Mouse (Mus musculus): Measurements from ENCODE around the gene Fam20a. TPM values are rescaled to one million over a fixed set of nuclear protein-coding genes. Genes with fewer than 3 reads are reported as not detected.

Fam20a gene
- polyA plus RNA-seq, 1 experiment, result 17.6 TPM

DNA sequence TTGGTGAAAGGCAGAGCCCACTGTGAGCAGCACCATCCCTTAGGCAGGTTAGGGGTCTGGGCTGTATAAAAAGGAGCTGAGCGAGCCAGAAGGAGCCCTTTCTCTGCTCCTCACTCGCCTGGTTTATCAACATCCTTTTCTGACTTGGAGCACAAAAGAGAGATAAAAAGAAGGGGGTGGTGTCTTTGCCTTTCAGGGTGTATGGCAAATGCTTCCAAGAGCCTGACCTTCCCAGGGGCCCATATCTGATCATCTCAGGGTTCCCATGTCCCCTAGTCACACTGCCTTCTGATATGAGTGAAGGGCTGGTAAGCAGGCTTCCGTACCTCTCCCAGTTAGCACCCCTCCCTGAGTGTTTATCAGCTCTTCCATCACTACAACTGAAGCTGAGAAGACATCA, 94.0 kb downstream of the Fam20a start:
- DNase-seq, result no peak
- H3K4me3 ChIP-seq (replicated peaks; ENCODE audit: extremely low read depth, low read depth, low read length), result no peak overlapping the region
- H3K4me1 ChIP-seq (ENCODE audit: control insufficient read depth, insufficient read depth, low read length), result no peaks in the 10 kb centered on the region
- TF ChIP-seq CTCF (IDR thresholded peaks at IDR 0.05; ENCODE audit: insufficient read depth, low read length) (no peak), POLR2A (IDR thresholded peaks at IDR 0.05; ENCODE audit: borderline replicate concordance, extremely low read depth, low read depth, low read length) (no peak)
- WGBS, result 85% methylated on average over 3 of the region's 3 CpGs

DNA sequence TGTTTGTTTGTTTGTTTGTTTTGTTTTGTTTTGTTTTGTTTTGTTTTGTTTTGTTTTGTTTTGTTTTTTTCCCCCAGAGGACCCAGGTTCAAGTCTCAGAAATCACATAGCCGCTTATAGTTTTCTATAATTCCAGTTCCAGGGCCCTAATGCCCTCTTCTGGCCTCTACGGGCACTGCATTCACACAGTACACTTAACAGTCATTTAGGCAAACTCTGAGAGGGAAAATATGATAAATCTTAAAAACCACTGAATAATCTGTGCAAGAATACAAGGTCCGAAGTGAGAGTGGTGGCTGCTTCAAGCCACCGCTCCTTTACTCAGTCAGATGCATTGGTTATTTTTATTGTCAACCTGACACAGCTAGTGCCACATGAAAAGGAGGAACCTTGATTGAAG, 94.4 kb downstream of the Fam20a start:
- WGBS, result 89% methylated on average over 4 of the region's 4 CpGs
- TF ChIP-seq POLR2A (IDR thresholded peaks at IDR 0.05; ENCODE audit: borderline replicate concordance, extremely low read depth, low read depth, low read length), result no peak
- TF ChIP-seq CTCF (IDR thresholded peaks at IDR 0.05; ENCODE audit: insufficient read depth, low read length), result peak; percentile 18; the same call in 1 of the 2 replicates
- Histone ChIP-seq H3K4me3 (replicated peaks; ENCODE audit: extremely low read depth, low read depth, low read length) (no peak overlapping the region), H3K4me1 (ENCODE audit: control insufficient read depth, insufficient read depth, low read length) (no peaks in the 10 kb centered on the region)
- no peak for DNase-seq

DNA sequence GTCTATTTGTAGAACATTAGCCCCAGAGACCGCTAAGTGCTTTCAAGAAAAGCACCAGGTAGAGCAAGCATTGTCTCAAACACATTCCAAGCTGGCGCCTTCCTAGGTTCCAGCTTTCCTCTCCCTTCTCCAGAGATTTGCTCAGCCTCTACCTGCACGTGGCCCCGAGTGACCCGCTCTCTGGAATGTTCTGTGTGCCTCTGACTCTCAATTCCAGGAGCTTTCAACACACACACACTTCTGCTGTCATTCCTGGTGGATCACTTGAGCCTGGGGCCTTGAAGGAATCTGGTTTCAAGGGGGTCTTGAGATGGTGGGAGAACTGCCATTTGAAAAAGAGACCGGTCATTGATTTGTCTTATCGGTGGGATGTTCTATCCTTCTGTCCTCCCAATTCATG, 98.8 kb downstream of the Fam20a start:
- TF ChIP-seq POLR2A (IDR thresholded peaks at IDR 0.05; ENCODE audit: borderline replicate concordance, extremely low read depth, low read depth, low read length) (no peak), CTCF (IDR thresholded peaks at IDR 0.05; ENCODE audit: insufficient read depth, low read length) (no peak)
- no peak for DNase-seq
- Histone ChIP-seq H3K4me3 (replicated peaks; ENCODE audit: extremely low read depth, low read depth, low read length) (no peak overlapping the region), H3K4me1 (ENCODE audit: control insufficient read depth, insufficient read depth, low read length) (no peaks in the 10 kb centered on the region)
- 69% methylated on average over 7 of the region's 7 CpGs for WGBS

DNA sequence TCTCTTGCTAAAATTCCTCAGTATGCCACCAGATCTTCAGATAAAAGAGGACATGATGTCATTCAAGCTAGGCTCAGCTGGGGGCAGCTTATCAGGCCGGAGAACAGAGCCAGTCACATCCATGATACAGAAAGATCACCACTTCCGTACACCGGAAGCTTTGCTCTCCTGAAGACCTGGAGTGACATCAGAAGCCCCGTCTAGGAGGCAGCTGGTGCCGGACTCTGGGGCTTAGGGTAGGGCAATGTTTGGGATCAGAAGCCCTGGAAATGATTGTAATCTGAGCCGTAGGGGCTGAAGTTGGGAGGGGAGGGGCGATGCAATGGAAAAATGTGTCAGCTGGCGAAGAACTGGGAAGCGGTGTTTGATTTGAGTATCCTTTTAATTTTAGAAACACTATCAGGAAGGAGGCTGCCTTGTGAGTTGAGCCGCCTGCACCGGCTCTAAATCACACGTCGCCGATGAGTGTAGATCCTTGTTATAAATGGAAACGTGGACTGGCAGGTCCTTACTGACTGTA, 99.5 kb downstream of the Fam20a start:
- Histone ChIP-seq H3K4me1 (ENCODE audit: control insufficient read depth, insufficient read depth, low read length) (no peaks in the 10 kb centered on the region), H3K4me3 (replicated peaks; ENCODE audit: extremely low read depth, low read depth, low read length) (no peak overlapping the region)
- TF ChIP-seq CTCF (IDR thresholded peaks at IDR 0.05; ENCODE audit: insufficient read depth, low read length) (no peak), POLR2A (IDR thresholded peaks at IDR 0.05; ENCODE audit: borderline replicate concordance, extremely low read depth, low read depth, low read length) (no peak)
- 10% methylated on average over 15 of the region's 15 CpGs for WGBS
- DNase-seq, result peak; percentile 9

DNA sequence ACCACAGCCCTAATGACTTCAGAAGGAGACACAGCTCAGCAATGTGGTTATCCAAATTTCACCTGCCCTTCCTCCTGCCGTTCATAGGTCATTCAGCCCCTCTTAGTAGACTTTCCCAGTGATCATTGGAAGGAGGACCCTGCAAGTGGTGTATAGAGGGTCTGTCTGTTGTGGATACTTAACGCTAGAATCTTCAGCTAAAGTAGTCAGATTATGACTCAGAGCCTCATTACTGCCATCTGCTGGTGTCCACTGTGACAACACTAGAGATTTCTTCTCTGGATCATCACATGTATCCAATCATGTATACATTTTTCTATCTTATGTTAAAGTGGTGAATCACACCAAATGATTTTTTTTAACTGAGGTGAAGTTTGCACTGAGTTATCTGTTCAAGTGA, 100.9 kb downstream of the Fam20a start:
- peak; percentile 41 for DNase-seq
- no peak overlapping the region for H3K4me3 ChIP-seq (replicated peaks; ENCODE audit: extremely low read depth, low read depth, low read length)
- H3K4me1 ChIP-seq (ENCODE audit: control insufficient read depth, insufficient read depth, low read length), result peaks cover 4% of the 10 kb centered on the region; the same call in 1 of the 2 replicates
- WGBS, result 8% methylated on average over 2 of the region's 2 CpGs
- no peak for TF ChIP-seq POLR2A (IDR thresholded peaks at IDR 0.05; ENCODE audit: borderline replicate concordance, extremely low read depth, low read depth, low read length)
- TF ChIP-seq CTCF (IDR thresholded peaks at IDR 0.05; ENCODE audit: insufficient read depth, low read length), result peak; percentile 37; the same call in 1 of the 2 replicates

DNA sequence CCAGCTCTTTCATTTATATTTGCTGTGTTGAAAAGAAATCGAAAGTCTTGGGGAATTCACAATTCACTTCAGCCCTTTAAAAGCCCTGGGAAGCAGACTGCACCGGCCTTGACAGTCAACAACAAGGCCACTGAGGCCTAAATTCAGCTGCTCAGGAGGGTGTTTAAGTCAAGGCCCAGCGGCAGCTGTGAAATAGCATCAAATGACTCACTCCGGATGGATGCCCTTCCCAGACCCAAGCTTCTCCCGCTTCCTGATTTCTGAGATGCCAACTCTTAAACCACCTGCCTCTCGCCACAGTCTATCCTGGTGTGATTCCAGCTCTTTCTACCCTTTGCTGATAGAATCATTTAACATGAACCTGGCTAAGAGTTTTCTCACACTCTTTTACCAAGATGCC, 101.7 kb downstream of the Fam20a start:
- Histone ChIP-seq H3K4me3 (replicated peaks; ENCODE audit: extremely low read depth, low read depth, low read length) (no peak overlapping the region), H3K4me1 (ENCODE audit: control insufficient read depth, insufficient read depth, low read length) (peaks cover 4% of the 10 kb centered on the region; the same call in 1 of the 2 replicates)
- 79% methylated on average over 6 of the region's 6 CpGs for WGBS
- no peak for DNase-seq
- no peak for TF ChIP-seq CTCF (IDR thresholded peaks at IDR 0.05; ENCODE audit: insufficient read depth, low read length)
- no peak for TF ChIP-seq POLR2A (IDR thresholded peaks at IDR 0.05; ENCODE audit: borderline replicate concordance, extremely low read depth, low read depth, low read length)

Other genes starting within 250 kb of the Fam20a start
- gene Arsg, start 248.9 kb downstream of the Fam20a start, polyA plus RNA-seq (2012; rRNA removed), result 3.8 and 4.4 TPM in 2 replicates
- gene Slc16a6, start 248.7 kb downstream of the Fam20a start, polyA plus RNA-seq (2012; rRNA removed), result 0.89 and 1.6 TPM in 2 replicates
- gene Wipi1, start 110.3 kb downstream of the Fam20a start, polyA plus RNA-seq (2012; rRNA removed), result 16.3 and 20.3 TPM in 2 replicates
- gene Prkar1a, start 72.9 kb downstream of the Fam20a start, polyA plus RNA-seq (2012; rRNA removed), result 110 and 128 TPM in 2 replicates
- 0.12 and 0.26 TPM in 2 replicates for gene 1700012B07Rik, start 105.8 kb upstream of the Fam20a start, polyA plus RNA-seq (2012; rRNA removed)